8 mouse cellular contexts compared by ENCODE assay signal in genomic region chr6:125330626-125331326, GRCm38 (mm10). TPM values are rescaled to one million over a fixed set of nuclear protein-coding genes. Genes with fewer than 3 reads are reported as not detected.
DNase-seq lines count a peak whose midpoint lies in the region; ATAC-seq and TF ChIP-seq lines count a peak whose summit lies in the region.

No protein-coding gene starts in this region.

- H3K27ac ChIP-seq in forebrain, embryonic 14.5 days (ENCODE audit: low read depth, low read length): no peak overlapping the region
- peak overlapping the region; percentile 72 for H3K27ac ChIP-seq in heart, postnatal 0 days (ENCODE audit: low read depth)
- H3K27ac ChIP-seq in liver, embryonic 15.5 days (replicated peaks): no peak overlapping the region
- no peak overlapping the region for H3K27ac ChIP-seq in neural tube, embryonic 11.5 days (ENCODE audit: low read depth, low read length)

- peak overlapping the region; percentile 60 for H3K9ac ChIP-seq in forebrain, embryonic 14.5 days (ENCODE audit: low read length)
- H3K9ac ChIP-seq in heart, postnatal 0 days (replicated peaks; ENCODE audit: low read depth, low read length): peak overlapping the region; percentile 61
- H3K9ac ChIP-seq in liver, embryonic 15.5 days: 0 out of 2 replicates have a peak overlapping the region, but pooled peaks have one; percentile 11
- peak overlapping the region; percentile 65 for H3K9ac ChIP-seq in neural tube, embryonic 11.5 days (ENCODE audit: low read length)

- peak; percentile 93 for ATAC-seq in forebrain, embryonic 14.5 days
- ATAC-seq in heart, postnatal 0 days (ENCODE audit: insufficient read depth, low read depth): peak; percentile 94
- peak; percentile 60 for ATAC-seq in liver, embryonic 15.5 days (ENCODE audit: insufficient read depth)
- ATAC-seq in neural tube, embryonic 11.5 days (ENCODE audit: insufficient read depth, low FRiP score, low TSS enrichment): peak; percentile 94

- 1% methylated on average over 39 of the region's 39 CpGs for WGBS in forebrain, embryonic 14.5 days
- WGBS in heart, postnatal 0 days: under 1% methylated on average over 39 of the region's 39 CpGs
- WGBS in liver, embryonic 15.5 days (ENCODE audit: insufficient replicate concordance): 2% methylated on average over 39 of the region's 39 CpGs
- WGBS in neural tube, embryonic 11.5 days: 1% methylated on average over 39 of the region's 39 CpGs

- H3K36me3 ChIP-seq in forebrain, embryonic 14.5 days (ENCODE audit: control insufficient read depth, insufficient read depth, low read length): no peaks in the 10 kb centered on the region
- H3K36me3 ChIP-seq in heart, postnatal 0 days (replicated peaks; ENCODE audit: control insufficient read depth, insufficient read depth, low read length): no peaks in the 10 kb centered on the region
- H3K36me3 ChIP-seq in liver, embryonic 15.5 days (replicated peaks): no peaks in the 10 kb centered on the region
- no peaks in the 10 kb centered on the region for H3K36me3 ChIP-seq in neural tube, embryonic 11.5 days (ENCODE audit: control insufficient read depth, insufficient read depth, low read length)

- DNase-seq in ES-CJ7 (ENCODE audit: low read depth, low spot score): peak; percentile 61
- DNase-seq in c-Kit-positive CD71-positive TER-119-positive erythroid progenitor cells, embryonic 14.5 days (ENCODE audit: low spot score): peak; percentile 21
- peak; percentile 86 for DNase-seq in forebrain, embryonic 14.5 days (ENCODE audit: low spot score)
- DNase-seq in heart, postnatal 0 days (ENCODE audit: low spot score): peak; percentile 85
- peak; percentile 96 to 98 for DNase-seq in kidney, postnatal 36 days
- DNase-seq in neural tube, embryonic 11.5 days (ENCODE audit: low spot score): peak; percentile 86
- peak; percentile 61 to 69 for DNase-seq in thymus, adult 18-20 months

- no peak for TF ChIP-seq CTCF in heart, postnatal 0 days (IDR thresholded peaks at IDR 0.05; ENCODE audit: low read depth)

- peak overlapping the region; percentile 81 for H3K4me2 ChIP-seq in forebrain, embryonic 14.5 days (ENCODE audit: low read length)
- peak overlapping the region; percentile 89 for H3K4me2 ChIP-seq in heart, postnatal 0 days (ENCODE audit: low read depth, low read length)
- peak overlapping the region; percentile 67 for H3K4me2 ChIP-seq in liver, embryonic 15.5 days
- peak overlapping the region; percentile 74 for H3K4me2 ChIP-seq in neural tube, embryonic 11.5 days (ENCODE audit: low read depth)

- H3K27me3 ChIP-seq in forebrain, embryonic 14.5 days (replicated peaks; ENCODE audit: control insufficient read depth, insufficient read depth, low read length): no peaks in the 10 kb centered on the region
- H3K27me3 ChIP-seq in heart, postnatal 0 days (ENCODE audit: control insufficient read depth, insufficient read depth, low read length): no peaks in the 10 kb centered on the region
- no peaks in the 10 kb centered on the region; the same call in 1 of the 2 replicates for H3K27me3 ChIP-seq in liver, embryonic 15.5 days
- no peaks in the 10 kb centered on the region for H3K27me3 ChIP-seq in neural tube, embryonic 11.5 days (ENCODE audit: control insufficient read depth, insufficient read depth, low read length)

- H3K9me3 ChIP-seq in forebrain, embryonic 14.5 days (replicated peaks; ENCODE audit: control insufficient read depth, low read length): no peaks in the 10 kb centered on the region
- no peaks in the 10 kb centered on the region for H3K9me3 ChIP-seq in heart, postnatal 0 days (replicated peaks; ENCODE audit: control insufficient read depth, low read length)
- no peaks in the 10 kb centered on the region for H3K9me3 ChIP-seq in liver, embryonic 15.5 days (replicated peaks)
- no peaks in the 10 kb centered on the region for H3K9me3 ChIP-seq in neural tube, embryonic 11.5 days (ENCODE audit: control insufficient read depth, low read length)

- H3K4me1 ChIP-seq in forebrain, embryonic 14.5 days (ENCODE audit: control insufficient read depth, insufficient read depth, low read length): 0 out of 2 replicates have a peak, but pooled peaks cover 3% of the 10 kb centered on the region
- peaks cover 4% of the 10 kb centered on the region; the same call in 1 of the 2 replicates for H3K4me1 ChIP-seq in heart, postnatal 0 days (ENCODE audit: control insufficient read depth, insufficient read depth)
- H3K4me1 ChIP-seq in liver, embryonic 15.5 days (replicated peaks): peaks cover 16% of the 10 kb centered on the region; the same call in 1 of the 2 replicates
- H3K4me1 ChIP-seq in neural tube, embryonic 11.5 days (ENCODE audit: control insufficient read depth, insufficient read depth, low read length): 0 out of 2 replicates have a peak, but pooled peaks cover 3% of the 10 kb centered on the region

- no peak for TF ChIP-seq EP300 in heart, postnatal 0 days (IDR thresholded peaks at IDR 0.05; ENCODE audit: low read depth)

- peak overlapping the region; percentile 45 for H3K4me3 ChIP-seq in forebrain, embryonic 14.5 days (ENCODE audit: low read depth, low read length)
- H3K4me3 ChIP-seq in heart, postnatal 0 days (ENCODE audit: low read depth, low read length): peak overlapping the region; percentile 61
- H3K4me3 ChIP-seq in liver, embryonic 15.5 days (replicated peaks): peak overlapping the region; percentile 53
- H3K4me3 ChIP-seq in neural tube, embryonic 11.5 days (ENCODE audit: low read depth, low read length): peak overlapping the region; percentile 47

RNA-seq across cellular contexts. Expression of gene Scnn1a, which starts 10.3 kb away (rescaled TPM):
- 0.29 and 0.37 TPM in 2 replicates for polyA plus RNA-seq in forebrain, embryonic 14.5 days (2014; fragmentation: Nextera tagmentation; extraction: Ambion mirVana)
- total RNA-seq in heart, postnatal 0 days (2014; rRNA removed; ENCODE audit: low replicate concordance): 0.46 and 1.3 TPM in 2 replicates
- 0.37 and 0.46 TPM in 2 replicates for polyA plus RNA-seq in heart, postnatal 0 days (2015; fragmentation: Nextera tagmentation; extraction: Ambion mirVana)
- 0.64 and 0.79 TPM in 2 replicates for polyA plus RNA-seq in liver, embryonic 15.5 days (2015; fragmentation: Nextera tagmentation; extraction: Ambion mirVana)
- polyA plus RNA-seq in neural tube, embryonic 11.5 days (2014; fragmentation: Nextera tagmentation; extraction: Ambion mirVana): 0.55 and 0.80 TPM in 2 replicates

RNA-seq across cellular contexts. Expression of gene Ltbr, which starts 17.1 kb away (rescaled TPM):
- polyA plus RNA-seq in forebrain, embryonic 14.5 days (2014; fragmentation: Nextera tagmentation; extraction: Ambion mirVana): 10.8 and 12.9 TPM in 2 replicates
- 76.7 and 93.9 TPM in 2 replicates for total RNA-seq in heart, postnatal 0 days (2014; rRNA removed; ENCODE audit: low replicate concordance)
- polyA plus RNA-seq in heart, postnatal 0 days (2015; fragmentation: Nextera tagmentation; extraction: Ambion mirVana): 37.7 and 38.3 TPM in 2 replicates
- polyA plus RNA-seq in liver, embryonic 15.5 days (2015; fragmentation: Nextera tagmentation; extraction: Ambion mirVana): 20.6 and 25.1 TPM in 2 replicates
- polyA plus RNA-seq in neural tube, embryonic 11.5 days (2014; fragmentation: Nextera tagmentation; extraction: Ambion mirVana): 18.8 and 19.2 TPM in 2 replicates

RNA-seq across cellular contexts. Expression of gene Tnfrsf1a, which starts 18.4 kb away (rescaled TPM):
- polyA plus RNA-seq in forebrain, embryonic 14.5 days (2014; fragmentation: Nextera tagmentation; extraction: Ambion mirVana): 14.2 and 16.2 TPM in 2 replicates
- 37.1 and 52.8 TPM in 2 replicates for total RNA-seq in heart, postnatal 0 days (2014; rRNA removed; ENCODE audit: low replicate concordance)
- 39.8 and 40.1 TPM in 2 replicates for polyA plus RNA-seq in heart, postnatal 0 days (2015; fragmentation: Nextera tagmentation; extraction: Ambion mirVana)
- 29.4 and 31.0 TPM in 2 replicates for polyA plus RNA-seq in liver, embryonic 15.5 days (2015; fragmentation: Nextera tagmentation; extraction: Ambion mirVana)
- polyA plus RNA-seq in neural tube, embryonic 11.5 days (2014; fragmentation: Nextera tagmentation; extraction: Ambion mirVana): 27.4 TPM in 2 replicates

RNA-seq across cellular contexts. Expression of gene Tuba3a, which starts 44.9 kb away (rescaled TPM):
- polyA plus RNA-seq in forebrain, embryonic 14.5 days (2014; fragmentation: Nextera tagmentation; extraction: Ambion mirVana): 0.15 TPM in 1 of 2 replicates, not detected in the other
- total RNA-seq in heart, postnatal 0 days (2014; rRNA removed; ENCODE audit: low replicate concordance): not detected in 2 replicates
- polyA plus RNA-seq in heart, postnatal 0 days (2015; fragmentation: Nextera tagmentation; extraction: Ambion mirVana): not detected in 2 replicates
- not detected in 2 replicates for polyA plus RNA-seq in liver, embryonic 15.5 days (2015; fragmentation: Nextera tagmentation; extraction: Ambion mirVana)
- polyA plus RNA-seq in neural tube, embryonic 11.5 days (2014; fragmentation: Nextera tagmentation; extraction: Ambion mirVana): 0.15 TPM in 1 of 2 replicates, not detected in the other

RNA-seq across cellular contexts. Expression of gene Plekhg6, which starts 49.8 kb away (rescaled TPM):
- polyA plus RNA-seq in forebrain, embryonic 14.5 days (2014; fragmentation: Nextera tagmentation; extraction: Ambion mirVana): 0.16 TPM in 1 of 2 replicates, not detected in the other
- total RNA-seq in heart, postnatal 0 days (2014; rRNA removed; ENCODE audit: low replicate concordance): not detected in 2 replicates
- 0.05 and 0.10 TPM in 2 replicates for polyA plus RNA-seq in heart, postnatal 0 days (2015; fragmentation: Nextera tagmentation; extraction: Ambion mirVana)
- 0.70 and 0.86 TPM in 2 replicates for polyA plus RNA-seq in liver, embryonic 15.5 days (2015; fragmentation: Nextera tagmentation; extraction: Ambion mirVana)
- polyA plus RNA-seq in neural tube, embryonic 11.5 days (2014; fragmentation: Nextera tagmentation; extraction: Ambion mirVana): 0.09 and 0.30 TPM in 2 replicates

Comparison
In these comparisons a context has a peak if more than half of its experiments do, and no peak if none do; other contexts are left out.
1. DNase-seq: peak in every context shown above with its lines; median percentile 97 in kidney, postnatal 36 days; 86 in forebrain, embryonic 14.5 days; 86 in neural tube, embryonic 11.5 days; 85 in heart, postnatal 0 days; 65 in thymus, adult 18-20 months; 61 in ES-CJ7; 21 in c-Kit-positive CD71-positive TER-119-positive erythroid progenitor cells, embryonic 14.5 days.
2. H3K9ac ChIP-seq: peak in every context shown above with its lines; median percentile 65 in neural tube, embryonic 11.5 days; 61 in heart, postnatal 0 days; 60 in forebrain, embryonic 14.5 days; 11 in liver, embryonic 15.5 days.